Mouse (Mus musculus) embryo, embryonic 11.5 days (tissue): ENCODE data around the gene Bex1.
"Not testable (repeated sequence)": the region's sequence is repeated elsewhere in the genome, so short reads cannot be mapped to it uniquely, and the experiment has no call there.

Experiments
- DNase-seq: peaks from one replicate; pipeline ENCODE4 v3.0.0-alpha.2; 2012; ENCODE audit warnings: low read depth, low spot score

Bex1 gene

GRCm38 (mm10) chrX:136214729-136215677 is at the start of gene Bex1, which contains the start of gene Tceal7:
Bex1 (minus strand) TSS chrX:136215513.
Tceal7 (plus strand) TSS chrX:136214779.
- not testable (repeated sequence) for DNase-seq

DNA sequence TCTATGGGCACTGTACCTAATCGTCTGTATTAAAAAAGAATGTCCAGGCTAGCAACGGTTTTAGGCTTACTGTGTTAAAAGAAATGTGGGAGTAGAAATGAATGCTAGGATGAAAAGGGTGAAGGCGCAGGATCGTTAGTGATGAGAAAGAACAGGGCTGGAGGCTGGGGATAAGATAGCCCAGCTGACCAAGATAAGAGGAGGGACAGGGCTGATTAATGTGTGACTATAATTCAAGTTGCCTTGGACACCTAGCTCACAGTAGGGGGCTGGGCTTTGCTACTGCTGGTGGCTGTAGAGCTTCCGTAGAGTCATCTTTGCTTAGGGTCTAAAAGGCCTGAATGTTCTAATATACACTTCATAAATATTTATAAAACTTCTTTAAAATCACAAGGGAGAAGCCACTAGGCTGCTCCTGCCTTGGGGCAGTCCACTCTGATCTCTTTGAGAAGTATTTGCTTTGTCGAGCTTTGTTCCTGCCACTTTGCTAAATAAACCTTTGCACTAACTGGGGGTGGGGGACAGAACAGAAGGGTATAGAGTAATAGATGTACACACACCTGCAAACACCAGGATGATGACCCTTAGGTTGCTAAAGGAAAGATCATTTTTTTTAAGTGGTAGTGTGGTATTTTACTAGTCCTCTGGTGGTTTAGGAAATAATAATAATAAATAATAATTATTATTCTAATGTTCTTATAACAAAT is 36.9 kb upstream of the Bex1 start:
- DNase-seq = no peak

DNA sequence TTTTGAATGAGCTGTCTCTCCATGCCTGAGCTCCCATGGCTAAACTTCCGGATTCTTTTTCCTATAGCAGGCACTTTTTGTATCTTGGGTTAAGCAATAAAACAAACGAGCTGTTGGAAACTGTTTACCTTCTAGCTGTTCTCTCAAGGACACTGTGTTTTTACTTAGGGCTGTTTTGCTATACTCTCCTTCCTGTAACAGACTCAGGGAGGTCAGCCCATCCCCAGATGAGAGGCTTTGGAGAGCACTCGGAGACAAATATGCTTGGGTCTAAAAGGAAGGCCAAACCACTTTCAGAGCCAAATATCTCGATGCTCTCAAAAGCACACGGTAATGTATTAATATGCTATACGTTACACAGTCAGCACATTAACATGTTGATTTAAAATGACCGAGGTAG is 34.4 kb upstream of the Bex1 start:
- no peak for DNase-seq

DNA sequence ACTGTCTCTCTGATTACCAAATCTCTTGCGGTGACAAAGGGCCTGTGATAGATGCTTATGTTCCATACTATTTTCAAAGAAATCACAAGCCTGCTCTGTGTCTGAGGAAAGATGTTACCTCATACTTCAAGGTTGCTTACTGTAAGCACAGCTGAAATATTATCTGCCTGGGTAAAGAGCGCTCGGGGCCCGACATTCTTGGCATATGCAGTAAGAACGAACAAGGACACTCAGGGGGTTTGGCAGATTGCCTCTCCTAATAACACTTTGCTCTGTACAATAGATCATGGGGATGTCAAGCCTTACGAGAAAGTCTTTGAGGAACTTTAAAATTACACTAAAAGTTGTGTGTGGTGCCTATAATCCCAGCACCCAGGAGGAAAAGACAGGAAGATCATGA is 33.5 kb upstream of the Bex1 start:
- no peak for DNase-seq

DNA sequence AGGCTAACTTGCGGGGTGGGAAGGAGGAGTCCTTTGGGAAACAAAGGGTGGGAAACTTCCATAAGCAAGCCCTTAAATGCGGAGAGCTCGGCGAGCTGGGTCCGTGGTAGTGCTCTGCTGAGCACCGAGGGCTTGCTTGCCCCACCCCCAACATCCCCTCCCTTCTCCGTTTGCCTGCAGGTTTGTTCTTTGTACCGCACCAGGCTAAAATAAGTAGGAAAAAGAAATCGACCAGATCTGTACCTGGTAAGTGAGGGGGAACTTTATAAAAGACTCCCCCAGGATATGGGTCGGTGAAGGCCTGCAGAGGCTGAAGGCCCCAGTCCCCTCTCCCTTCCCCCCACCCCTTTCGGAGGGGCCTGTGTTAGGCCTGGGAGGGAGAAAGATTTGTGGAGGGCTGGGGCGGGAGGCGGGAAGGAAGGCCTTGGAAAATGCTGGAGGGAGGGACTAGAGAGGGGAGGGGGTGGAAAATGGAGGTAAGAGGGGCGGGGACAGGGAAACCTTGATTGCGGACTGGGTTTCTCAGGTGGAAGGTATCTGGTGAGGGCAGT is 30.3 kb upstream of the Bex1 start:
- no peak for DNase-seq

- peak; percentile 66 for DNase-seq
Measured at GRCm38 (mm10) chrX:136244574-136245229, 29.4 kb upstream of the Bex1 start, which contains the start of gene Tceal9. Tceal9 (plus strand) TSS chrX:136245079.

DNA sequence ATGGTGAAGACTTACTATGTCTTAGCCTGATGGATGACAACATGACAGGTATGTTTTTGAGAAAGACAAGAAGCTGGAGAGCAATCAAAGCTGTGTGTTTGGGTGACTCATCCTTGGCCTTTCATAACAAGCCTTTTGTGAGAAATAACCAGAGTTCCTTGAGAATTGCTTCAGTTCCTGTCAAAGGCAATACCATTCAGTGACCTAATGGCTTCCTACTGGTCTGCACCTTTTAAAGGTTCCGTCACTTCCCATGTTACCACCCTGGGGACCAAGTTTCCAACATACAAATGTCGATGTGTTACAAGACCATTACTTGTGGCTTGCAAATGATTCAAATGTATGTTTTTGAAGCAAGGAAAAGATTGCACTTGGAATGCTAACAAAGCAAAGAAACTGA is 27.9 kb upstream of the Bex1 start:
- DNase-seq = no peak

- DNase-seq = no peak
Measured at GRCm38 (mm10) chrX:136238118-136238517, 22.8 kb upstream of the Bex1 start.

DNA sequence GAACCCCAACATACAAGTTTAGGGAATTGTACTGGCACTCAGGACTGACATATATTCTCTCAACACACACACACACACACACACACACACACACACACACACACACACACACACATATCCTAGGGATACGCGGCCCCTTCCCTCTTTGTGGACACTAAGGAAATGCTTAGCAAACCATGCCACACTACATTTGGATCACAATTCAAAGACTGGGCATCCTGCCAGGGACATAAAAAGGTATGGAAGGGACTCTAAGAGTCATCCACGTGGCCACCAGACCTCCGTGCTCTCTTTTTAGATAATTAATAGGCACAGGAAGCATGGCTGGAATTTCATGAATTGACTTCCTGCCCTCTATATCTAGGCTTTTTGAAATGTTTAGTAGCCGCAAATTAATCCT is 12.5 kb upstream of the Bex1 start:
- DNase-seq = no peak

GRCm38 (mm10) chrX:136223714-136224113 is 8.4 kb upstream of the Bex1 start:
- no peak for DNase-seq

- no peak for DNase-seq
Measured at GRCm38 (mm10) chrX:136216303-136216702, 990 bp upstream of the Bex1 start.

DNA sequence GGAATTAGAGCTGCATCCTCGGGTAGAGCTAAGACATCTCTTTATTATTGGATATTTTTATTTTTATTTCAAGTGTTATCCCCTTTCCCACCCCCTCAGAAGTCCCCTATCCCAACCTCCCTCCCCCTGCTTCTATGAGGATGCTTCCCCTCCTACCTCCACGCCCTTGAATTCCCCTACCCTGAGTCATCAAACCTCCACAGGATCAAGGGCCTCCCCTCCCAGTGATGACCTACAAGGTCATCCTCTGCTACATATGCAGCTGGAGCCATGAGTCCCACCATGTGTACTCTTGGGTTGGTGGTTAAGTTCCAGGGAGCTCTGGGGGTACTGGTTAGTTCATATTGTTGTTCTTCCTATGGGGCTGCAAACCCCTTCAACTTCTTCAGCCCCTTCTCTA is 1.9 kb downstream of the Bex1 start:
- DNase-seq = no peak

DNA sequence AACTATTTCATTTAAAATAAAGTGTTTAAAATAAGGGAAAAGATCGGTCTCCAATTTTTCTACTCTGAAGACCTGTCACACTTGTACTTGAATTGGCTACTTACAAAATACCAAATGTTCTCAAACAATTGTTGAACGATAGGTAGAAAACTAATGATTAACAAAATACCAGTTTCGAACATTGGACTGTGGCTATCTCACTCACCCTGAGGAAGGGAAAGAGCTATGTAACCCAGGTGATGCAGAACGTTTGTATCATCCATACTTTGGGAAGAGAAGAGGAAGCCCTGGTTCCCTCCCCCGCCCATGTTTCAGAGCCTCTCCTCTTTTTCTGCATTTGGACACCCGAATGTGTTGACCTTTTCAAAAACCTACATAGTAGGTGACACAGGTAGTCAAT is 10.9 kb downstream of the Bex1 start:
- DNase-seq = no peak

DNA sequence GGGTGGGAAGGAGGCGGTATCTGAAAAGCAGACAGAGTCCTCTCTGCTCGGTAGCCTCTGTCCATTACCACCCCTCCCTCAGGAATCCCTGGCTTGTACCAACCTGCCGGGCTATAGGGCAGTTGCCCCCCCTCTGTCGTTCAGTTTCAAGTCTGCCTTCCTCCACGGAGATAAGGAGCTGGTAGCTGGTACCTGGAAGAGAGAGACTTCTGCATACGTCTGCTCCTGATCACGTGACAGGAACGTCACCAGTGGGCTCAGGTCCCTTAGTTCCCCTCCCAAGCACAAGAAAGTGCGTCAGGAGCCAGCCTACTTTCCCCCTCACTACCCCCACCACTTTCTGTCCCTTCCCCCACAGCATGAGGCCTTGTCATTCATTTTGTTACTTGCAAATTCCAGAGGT is 11.6 kb downstream of the Bex1 start, which contains the start of gene Tceal5:
Gene Tceal5 (minus strand): TSS at position 213 of the 403 bp plus-strand sequence.
- DNase-seq = peak; percentile 26

GRCm38 (mm10) chrX:136203257-136203656 is 12.1 kb downstream of the Bex1 start:
- no peak for DNase-seq

GRCm38 (mm10) chrX:136196873-136197272 is 18.4 kb downstream of the Bex1 start:
- DNase-seq = no peak

- DNase-seq = no peak
Measured at GRCm38 (mm10) chrX:136195193-136195944, 19.9 kb downstream of the Bex1 start.

GRCm38 (mm10) chrX:136183107-136183506 is 32.2 kb downstream of the Bex1 start:
- no peak for DNase-seq

GRCm38 (mm10) chrX:136180897-136181553 is 34.3 kb downstream of the Bex1 start:
- DNase-seq = no peak

- no peak for DNase-seq
Measured at GRCm38 (mm10) chrX:136172786-136173185, 42.5 kb downstream of the Bex1 start.
